Comparison of ENCODE assay signal across 8 mouse cellular contexts in genomic region chr9:63915976-63916375, GRCm38 (mm10).
DNase-seq lines count a peak whose midpoint lies in the region; ATAC-seq and TF ChIP-seq lines count a peak whose summit lies in the region.

No protein-coding gene starts in this region.

- H3K36me3 ChIP-seq in forebrain, embryonic 14.5 days (ENCODE audit: control insufficient read depth, insufficient read depth, low read length) = no peaks in the 10 kb centered on the region
- H3K36me3 ChIP-seq in forebrain, embryonic 16.5 days (ENCODE audit: control insufficient read depth, insufficient read depth) = no peaks in the 10 kb centered on the region
- H3K36me3 ChIP-seq in heart, embryonic 10.5 days = no peaks in the 10 kb centered on the region

- TF ChIP-seq POLR2A in bone marrow, adult 2 months (IDR thresholded peaks at IDR 0.05; ENCODE audit: borderline replicate concordance, control insufficient read depth, low read depth, low read length) = no peak

- H3K4me2 ChIP-seq in forebrain, embryonic 14.5 days (ENCODE audit: low read length) = no peak overlapping the region
- H3K4me2 ChIP-seq in forebrain, embryonic 16.5 days (ENCODE audit: low read length) = no peak overlapping the region

- ATAC-seq in forebrain, embryonic 14.5 days = no peak
- no peak for ATAC-seq in forebrain, embryonic 16.5 days
- peak; percentile 68 for ATAC-seq in monocyte, adult 5-6 weeks (replicated peaks; ENCODE audit: insufficient number of reproducible peaks, low FRiP score, low TSS enrichment, poor library complexity, severe bottlenecking)

- H3K27ac ChIP-seq in forebrain, embryonic 14.5 days (ENCODE audit: low read depth, low read length) = no peak overlapping the region
- H3K27ac ChIP-seq in forebrain, embryonic 16.5 days (ENCODE audit: low read length) = no peak overlapping the region
- H3K27ac ChIP-seq in bone marrow, adult 2 months (ENCODE audit: control insufficient read depth, insufficient read depth, low read depth, low read length, poor library complexity) = no peak overlapping the region
- peak overlapping the region; percentile 65 for H3K27ac ChIP-seq in heart, embryonic 10.5 days

- H3K4me3 ChIP-seq in forebrain, embryonic 14.5 days (ENCODE audit: low read depth, low read length) = no peak overlapping the region
- H3K4me3 ChIP-seq in forebrain, embryonic 16.5 days (replicated peaks; ENCODE audit: low read length) = no peak overlapping the region
- H3K4me3 ChIP-seq in bone marrow, adult 2 months (replicated peaks; ENCODE audit: control insufficient read depth, low read depth, low read length) = no peak overlapping the region
- no peak overlapping the region for H3K4me3 ChIP-seq in heart, embryonic 10.5 days

- peak; percentile 18 for DNase-seq in forebrain, embryonic 14.5 days (ENCODE audit: low spot score)
- peak; percentile 22 to 44 for DNase-seq in CD8-positive naive resting alpha-beta T cell, adult 2 months (ENCODE audit: low read depth in 2 of 2, low spot score in 2 of 2)
- DNase-seq in heart, embryonic 10.5 days (ENCODE audit: low spot score) = no peak
- DNase-seq in layer of hippocampus, postnatal 36 days = peak; percentile 33 to 43
- peak; percentile 71 for DNase-seq in thymus, postnatal 14 days

- H3K9me3 ChIP-seq in forebrain, embryonic 14.5 days (replicated peaks; ENCODE audit: control insufficient read depth, low read length) = no peaks in the 10 kb centered on the region
- H3K9me3 ChIP-seq in forebrain, embryonic 16.5 days (ENCODE audit: control insufficient read depth, low read length) = no peaks in the 10 kb centered on the region
- no peaks in the 10 kb centered on the region for H3K9me3 ChIP-seq in heart, embryonic 10.5 days

- TF ChIP-seq CTCF in bone marrow, adult 2 months (IDR thresholded peaks at IDR 0.05; ENCODE audit: control insufficient read depth, insufficient read depth, low read length) = peak; percentile 65

- 0 out of 2 replicates have a peak, but pooled peaks cover 5% of the 10 kb centered on the region for H3K4me1 ChIP-seq in forebrain, embryonic 14.5 days (ENCODE audit: control insufficient read depth, insufficient read depth, low read length)
- H3K4me1 ChIP-seq in forebrain, embryonic 16.5 days (replicated peaks; ENCODE audit: control insufficient read depth, insufficient read depth, low read length) = peaks cover 8% of the 10 kb centered on the region
- no peaks in the 10 kb centered on the region for H3K4me1 ChIP-seq in bone marrow, adult 2 months (ENCODE audit: control insufficient read depth, insufficient read depth, low read length)
- H3K4me1 ChIP-seq in heart, embryonic 10.5 days = peaks cover 59% of the 10 kb centered on the region

- no peak overlapping the region for H3K9ac ChIP-seq in forebrain, embryonic 14.5 days (ENCODE audit: low read length)
- H3K9ac ChIP-seq in forebrain, embryonic 16.5 days (replicated peaks; ENCODE audit: low read depth, low read length) = no peak overlapping the region

- WGBS in forebrain, embryonic 14.5 days = 66% methylated on average over 5 of the region's 5 CpGs
- 59% methylated on average over 5 of the region's 5 CpGs for WGBS in forebrain, embryonic 16.5 days
- WGBS in bone marrow, adult 2 months = 47% methylated on average over 5 of the region's 5 CpGs
- 53% methylated on average over 5 of the region's 5 CpGs for WGBS in heart, embryonic 10.5 days

- H3K27me3 ChIP-seq in forebrain, embryonic 14.5 days (replicated peaks; ENCODE audit: control insufficient read depth, insufficient read depth, low read length) = no peaks in the 10 kb centered on the region
- 0 out of 2 replicates have a peak, but pooled peaks cover 3% of the 10 kb centered on the region for H3K27me3 ChIP-seq in forebrain, embryonic 16.5 days (replicated peaks; ENCODE audit: control insufficient read depth, insufficient read depth, low read length)
- no peaks in the 10 kb centered on the region for H3K27me3 ChIP-seq in heart, embryonic 10.5 days (ENCODE audit: insufficient read depth, poor library complexity, severe bottlenecking)
